Mouse (Mus musculus): Measurements from ENCODE around the gene Bcs1l. TPM values are rescaled to one million over a fixed set of nuclear protein-coding genes. Genes with fewer than 3 reads are reported as not detected.

The Bcs1l gene
- total and polyA plus RNA-seq, 3 experiments, result 18.6 to 29.1 (median 27.1) TPM

DNA sequence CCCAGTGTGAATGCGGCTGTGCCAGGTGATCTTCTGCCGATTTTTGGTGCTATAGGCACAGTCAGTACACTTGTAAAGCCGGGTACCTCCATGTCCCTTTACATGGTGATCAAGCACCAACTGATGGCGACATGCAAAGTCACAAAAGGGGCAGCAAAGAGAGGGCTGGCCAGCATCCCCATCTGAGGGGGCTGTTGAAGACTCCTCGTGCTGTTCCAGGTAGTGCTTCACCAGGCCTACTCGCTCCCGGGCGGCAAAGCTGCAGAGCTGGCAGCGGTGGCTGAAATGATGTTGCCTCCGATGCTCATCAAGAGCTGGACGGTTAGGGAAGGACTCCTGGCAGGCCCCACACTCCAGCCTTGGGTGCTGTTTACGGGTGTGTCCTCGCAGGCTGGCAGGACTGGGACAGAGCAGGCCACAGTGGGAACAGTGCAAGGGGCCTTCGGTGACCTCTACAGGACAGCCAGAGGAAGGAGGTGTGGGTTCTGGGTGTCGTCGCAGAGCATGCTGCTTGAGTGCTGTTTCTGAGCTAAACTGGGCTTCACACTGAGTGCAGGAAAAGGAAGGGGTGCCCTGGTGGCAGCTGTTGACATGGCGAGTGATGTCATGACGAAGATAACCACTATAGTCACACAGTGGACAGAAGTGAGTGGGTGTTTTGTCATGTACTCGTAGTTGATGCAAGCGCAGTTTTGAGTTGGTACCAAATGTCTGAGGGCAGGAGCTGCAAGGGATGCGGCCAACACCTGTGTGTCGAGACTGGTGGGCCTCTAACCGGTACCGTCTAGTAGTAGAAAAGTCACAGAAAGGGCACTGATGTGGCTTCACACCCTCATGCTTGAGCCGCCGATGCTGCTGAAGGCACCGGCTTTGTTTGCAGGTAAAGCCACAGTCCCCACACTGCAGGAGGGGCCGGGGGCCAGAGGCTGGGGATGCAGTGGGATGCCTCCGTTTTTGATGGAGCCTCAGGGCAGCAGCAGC lies 18.1 kb upstream of the Bcs1l start:
- Histone ChIP-seq H3K9me3 (replicated peaks; ENCODE audit: low read length) (no peaks in the 10 kb centered on the region), H3K4me2 (ENCODE audit: insufficient read depth, low read depth, poor library complexity, severe bottlenecking) (no peak overlapping the region), H3K9ac (ENCODE audit: insufficient read depth, low read depth) (no peak overlapping the region), H3K79me2 (replicated peaks; ENCODE audit: control insufficient read depth, extremely low read depth, insufficient read depth, poor library complexity, severe bottlenecking) (peaks cover 10% of the 10 kb centered on the region), H3K27me3 (replicated peaks) (no peaks in the 10 kb centered on the region), H3K36me3 (replicated peaks in 1 of 2; ENCODE audit: control insufficient read depth in 1 of 2, insufficient read depth in 1 of 2, low read length in 1 of 2) (peaks cover 88 to 95% of the 10 kb centered on the region in 2 experiments), H3K27ac (ENCODE audit: insufficient read depth, low read depth) (no peak overlapping the region), H3K4me1 (ENCODE audit: control insufficient read depth in 1 of 2, insufficient read depth in 2 of 2) (no peaks in the 10 kb centered on the region), H3K4me3 (replicated peaks in 1 of 3; ENCODE audit: low read depth in 2 of 3, low read length in 2 of 3, poor library complexity in 1 of 3) (no peak overlapping the region)
- no peak for DNase-seq (ENCODE audit: extremely low read depth)
- in situ Hi-C loops (cut with MboI; ENCODE audit: low pct_ligation_motif_present, low pct_unique_long_range_greater_than_20kb, low sequenced_read_pairs), result no loop called here
- dilution Hi-C loops (cut with MboI; ENCODE audit: extremely low pct_ligation_motif_present, extremely low pct_unique_long_range_greater_than_20kb, low sequenced_read_pairs), result no loop called here
- TF ChIP-seq ZC3H11A (IDR thresholded peaks at IDR 0.05; ENCODE audit: low read depth, low read length), result no peak
- TF ChIP-seq MAX (IDR thresholded peaks at IDR 0.05; ENCODE audit: low read length), result no peak
- TF ChIP-seq JUN (IDR thresholded peaks at IDR 0.05; ENCODE audit: insufficient read depth, low read depth, low read length), result no peak
- no peak for TF ChIP-seq SIN3A (IDR thresholded peaks at IDR 0.05; ENCODE audit: low read length)
- no peak for TF ChIP-seq CTCF (conservative IDR thresholded peaks at IDR 0.05 in 1 of 2, IDR thresholded peaks at IDR 0.05 in 1 of 2; ENCODE audit: low read depth in 2 of 2, low read length in 2 of 2)
- no peak for TF ChIP-seq MXI1 (IDR thresholded peaks at IDR 0.05; ENCODE audit: low read depth, low read length)
- no peak for TF ChIP-seq HCFC1 (IDR thresholded peaks at IDR 0.05; ENCODE audit: low read depth, low read length)
- no peak for TF ChIP-seq CHD1 (IDR thresholded peaks at IDR 0.05; ENCODE audit: low read depth, low read length)
- no peak for TF ChIP-seq NELFE (IDR thresholded peaks at IDR 0.05; ENCODE audit: low read depth, low read length)
- no peak for TF ChIP-seq NRF1 (IDR thresholded peaks at IDR 0.05; ENCODE audit: low read depth, low read length)
- TF ChIP-seq USF2 (conservative IDR thresholded peaks at IDR 0.05; ENCODE audit: low read depth, low read length), result no peak
- no peak for TF ChIP-seq BHLHE40 (IDR thresholded peaks at IDR 0.05; ENCODE audit: low read depth, low read length)
- TF ChIP-seq IRF4 (IDR thresholded peaks at IDR 0.05; ENCODE audit: low read depth, low read length), result no peak
- no peak for TF ChIP-seq E2F4 (IDR thresholded peaks at IDR 0.05; ENCODE audit: insufficient replicate concordance, low read depth, low read length)
- TF ChIP-seq MYC (IDR thresholded peaks at IDR 0.05; ENCODE audit: low read depth, low read length), result no peak
- no peak for TF ChIP-seq POLR2AphosphoS2 (IDR thresholded peaks at IDR 0.05; ENCODE audit: low read depth, low read length)
- TF ChIP-seq KAT2A (IDR thresholded peaks at IDR 0.05; ENCODE audit: insufficient replicate concordance, low read length), result no peak
- no peak for TF ChIP-seq RAD21 (IDR thresholded peaks at IDR 0.05; ENCODE audit: low read depth, low read length)

GRCm38 (mm10) chr1:74582621-74583020 lies 5.5 kb upstream of the Bcs1l start:
- Histone ChIP-seq H3K27me3 (replicated peaks) (no peaks in the 10 kb centered on the region), H3K79me2 (replicated peaks; ENCODE audit: control insufficient read depth, extremely low read depth, insufficient read depth, poor library complexity, severe bottlenecking) (peaks cover 39% of the 10 kb centered on the region), H3K36me3 (replicated peaks in 1 of 2; ENCODE audit: control insufficient read depth in 1 of 2, insufficient read depth in 1 of 2, low read length in 1 of 2) (peaks cover 34 to 67% of the 10 kb centered on the region in 2 experiments), H3K27ac (ENCODE audit: insufficient read depth, low read depth) (no peak overlapping the region), H3K4me2 (ENCODE audit: insufficient read depth, low read depth, poor library complexity, severe bottlenecking) (no peak overlapping the region), H3K9ac (ENCODE audit: insufficient read depth, low read depth) (no peak overlapping the region), H3K9me3 (replicated peaks; ENCODE audit: low read length) (no peaks in the 10 kb centered on the region), H3K4me1 (ENCODE audit: control insufficient read depth in 1 of 2, insufficient read depth in 2 of 2) (peaks cover 5 to 26% of the 10 kb centered on the region in 2 experiments), H3K4me3 (replicated peaks in 1 of 3; ENCODE audit: low read depth in 2 of 3, low read length in 2 of 3, poor library complexity in 1 of 3) (no peak overlapping the region)
- no peak for DNase-seq (ENCODE audit: extremely low read depth)
- dilution Hi-C loops (cut with MboI; ENCODE audit: extremely low pct_ligation_motif_present, extremely low pct_unique_long_range_greater_than_20kb, low sequenced_read_pairs), result no loop called here
- TF ChIP-seq ZKSCAN1 (IDR thresholded peaks at IDR 0.05; ENCODE audit: borderline replicate concordance, low read depth, low read length), result no peak
- no peak for TF ChIP-seq ETS1 (conservative IDR thresholded peaks at IDR 0.05; ENCODE audit: low read depth, low read length)
- TF ChIP-seq NRF1 (IDR thresholded peaks at IDR 0.05; ENCODE audit: low read depth, low read length), result no peak
- TF ChIP-seq PAX5 (IDR thresholded peaks at IDR 0.05; ENCODE audit: low read length), result no peak
- TF ChIP-seq MAFK (IDR thresholded peaks at IDR 0.05; ENCODE audit: insufficient replicate concordance, low read length), result no peak
- no peak for TF ChIP-seq EP300 (IDR thresholded peaks at IDR 0.05; ENCODE audit: low read length)
- no peak for TF ChIP-seq BHLHE40 (IDR thresholded peaks at IDR 0.05; ENCODE audit: low read depth, low read length)
- TF ChIP-seq MXI1 (IDR thresholded peaks at IDR 0.05; ENCODE audit: low read depth, low read length), result no peak
- no peak for TF ChIP-seq ELF1 (IDR thresholded peaks at IDR 0.05; ENCODE audit: low read depth, low read length)
- TF ChIP-seq JUND (conservative IDR thresholded peaks at IDR 0.05; ENCODE audit: low read depth, low read length), result no peak
- no peak for TF ChIP-seq USF2 (conservative IDR thresholded peaks at IDR 0.05; ENCODE audit: low read depth, low read length)
- TF ChIP-seq MAX (IDR thresholded peaks at IDR 0.05; ENCODE audit: low read length), result no peak
- TF ChIP-seq ZNF384 (IDR thresholded peaks at IDR 0.05; ENCODE audit: low read depth, low read length), result no peak
- in situ Hi-C loops (cut with MboI; ENCODE audit: low pct_ligation_motif_present, low pct_unique_long_range_greater_than_20kb, low sequenced_read_pairs), result no loop called here

Data from CH12.LX (cell line).